Mouse (Mus musculus) liver, embryonic 13.5 days (tissue): ENCODE data around the gene Tpd52l1. TPM values are rescaled to one million over a fixed set of nuclear protein-coding genes. Genes with fewer than 3 reads are reported as not detected.

Experiments used
- ATAC-seq: fragments of 200-750 bp; cut with Nextera tagmentation; 2 replicates; pipeline ENCODE4 v1.8.0; 2017; ENCODE audit warnings: low read depth, mild to moderate bottlenecking, moderate number of reproducible peaks, moderate library complexity
- DNase-seq: peaks from one replicate; pipeline ENCODE4 v3.0.0; 2022
- H3K27ac ChIP-seq: fragments of 300-500 bp; sonication (generic); 2 replicates; pipeline ENCODE4 v1.5.1; 2015; ENCODE audit warnings: moderate library complexity, mild to moderate bottlenecking, inconsistent platforms
- H3K27me3 ChIP-seq: fragments of 300-500 bp; sonication (generic); 2 replicates; pipeline ENCODE4 v1.6.1; 2015; ENCODE audit warnings: mild to moderate bottlenecking, inconsistent platforms
- H3K36me3 ChIP-seq: fragments of 300-500 bp; sonication (generic); 2 replicates; pipeline ENCODE4 v1.6.1; 2015; ENCODE audit warnings: mild to moderate bottlenecking, inconsistent platforms
- H3K4me1 ChIP-seq: fragments of 300-500 bp; sonication (generic); replicated peaks from 2 replicates; pipeline ENCODE4 v1.6.1; 2015; ENCODE audit warnings: inconsistent platforms
- H3K4me2 ChIP-seq: fragments of 300-500 bp; sonication (generic); 2 replicates; pipeline ENCODE4 v1.6.1; 2015; ENCODE audit warnings: inconsistent platforms, mild to moderate bottlenecking, moderate library complexity
- H3K4me3 ChIP-seq: fragments of 300-500 bp; sonication (generic); replicated peaks from 2 replicates; pipeline ENCODE4 v1.5.1; 2015; ENCODE audit warnings: mild to moderate bottlenecking, inconsistent platforms
- H3K9ac ChIP-seq: fragments of 300-500 bp; sonication (generic); 2 replicates; pipeline ENCODE4 v1.6.1; 2015; ENCODE audit warnings: mild to moderate bottlenecking, inconsistent platforms
- H3K9me3 ChIP-seq: fragments of 300-500 bp; sonication (generic); replicated peaks from 2 replicates; pipeline ENCODE4 v1.6.1; 2016; ENCODE audit warnings: inconsistent platforms
- WGBS: fragments of 180-500 bp; shearing (Covaris S2); methylation state at CpG from one replicate; pipeline ENCODE4 v1.1.7; 2015; ENCODE audit not compliant: insufficient replicate concordance; 5-methylcytosine and 5-hydroxymethylcytosine counted together
- polyA plus RNA-seq: library from polyadenylated mRNA; unstranded; fragments of >200 nt; fragmentation: Nextera tagmentation; extraction: Ambion mirVana; gene quantifications from 2 replicates; pipeline ENCODE4 v1.2.1, GENCODE M21; 2015

The Tpd52l1 gene
- polyA plus RNA-seq, 1 experiment from 2014 or later, result 1.5 TPM

- WGBS, result 59% methylated on average over 4 of the region's 4 CpGs
- H3K4me2 ChIP-seq, result no peak overlapping the region
- no peaks in the 10 kb centered on the region for H3K36me3 ChIP-seq
- no peaks in the 10 kb centered on the region for H3K9me3 ChIP-seq
- no peaks in the 10 kb centered on the region for H3K4me1 ChIP-seq
- no peak overlapping the region for H3K4me3 ChIP-seq
- DNase-seq (no peak), ATAC-seq (no peak)
- H3K27ac ChIP-seq, result no peak overlapping the region
- H3K27me3 ChIP-seq, result no peaks in the 10 kb centered on the region
- H3K9ac ChIP-seq, result no peak overlapping the region
Measured at GRCm38 (mm10) chr10:31297106-31297505, 148.7 kb downstream of the Tpd52l1 start.

- WGBS, result 21% methylated on average over 1 of the region's 1 CpGs
- Histone ChIP-seq H3K4me1 (no peaks in the 10 kb centered on the region), H3K27me3 (no peaks in the 10 kb centered on the region), H3K27ac (no peak overlapping the region), H3K4me3 (no peak overlapping the region), H3K4me2 (no peak overlapping the region), H3K9me3 (no peaks in the 10 kb centered on the region), H3K36me3 (no peaks in the 10 kb centered on the region), H3K9ac (no peak overlapping the region)
- ATAC-seq (no peak), DNase-seq (no peak)
Measured at GRCm38 (mm10) chr10:31296458-31296857, 149.3 kb downstream of the Tpd52l1 start.

GRCm38 (mm10) chr10:31295705-31296104 is 150.1 kb downstream of the Tpd52l1 start:
- 52% methylated on average over 5 of the region's 5 CpGs for WGBS
- Histone ChIP-seq H3K27me3 (no peaks in the 10 kb centered on the region), H3K4me1 (no peaks in the 10 kb centered on the region), H3K27ac (no peak overlapping the region), H3K9ac (no peak overlapping the region), H3K4me2 (no peak overlapping the region), H3K4me3 (no peak overlapping the region), H3K9me3 (no peaks in the 10 kb centered on the region), H3K36me3 (no peaks in the 10 kb centered on the region)
- no peak for ATAC-seq
- DNase-seq, result no peak

GRCm38 (mm10) chr10:31288697-31289390 is 156.9 kb downstream of the Tpd52l1 start:
- no peak overlapping the region for H3K27ac ChIP-seq
- no peaks in the 10 kb centered on the region for H3K27me3 ChIP-seq
- H3K9ac ChIP-seq, result no peak overlapping the region
- H3K4me2 ChIP-seq, result no peak overlapping the region
- ATAC-seq, result no peak
- no peaks in the 10 kb centered on the region for H3K9me3 ChIP-seq
- H3K36me3 ChIP-seq, result no peaks in the 10 kb centered on the region
- H3K4me3 ChIP-seq, result no peak overlapping the region
- 61% methylated on average over 4 of the region's 4 CpGs for WGBS
- H3K4me1 ChIP-seq, result no peaks in the 10 kb centered on the region
- no peak for DNase-seq

- H3K27me3 ChIP-seq, result no peaks in the 10 kb centered on the region
- H3K27ac ChIP-seq, result no peak overlapping the region
- H3K4me1 ChIP-seq, result no peaks in the 10 kb centered on the region
- no peak overlapping the region for H3K4me3 ChIP-seq
- DNase-seq, result no peak
- H3K9ac ChIP-seq, result no peak overlapping the region
- H3K4me2 ChIP-seq, result no peak overlapping the region
- no peaks in the 10 kb centered on the region for H3K9me3 ChIP-seq
- no peaks in the 10 kb centered on the region for H3K36me3 ChIP-seq
- no peak for ATAC-seq
Measured at GRCm38 (mm10) chr10:31287787-31288186, 158.0 kb downstream of the Tpd52l1 start.

Other genes with a start within 250 kb of the Tpd52l1 start
- gene Hddc2, start 132.6 kb downstream of the Tpd52l1 start, polyA plus RNA-seq, result 25.9 and 26.5 TPM in 2 replicates
- 0.15 TPM in 2 replicates for gene Rnf217, start 163.2 kb upstream of the Tpd52l1 start, polyA plus RNA-seq